Mouse (Mus musculus): Measurements from ENCODE around the gene Zfp691.

The Zfp691 gene

DNA sequence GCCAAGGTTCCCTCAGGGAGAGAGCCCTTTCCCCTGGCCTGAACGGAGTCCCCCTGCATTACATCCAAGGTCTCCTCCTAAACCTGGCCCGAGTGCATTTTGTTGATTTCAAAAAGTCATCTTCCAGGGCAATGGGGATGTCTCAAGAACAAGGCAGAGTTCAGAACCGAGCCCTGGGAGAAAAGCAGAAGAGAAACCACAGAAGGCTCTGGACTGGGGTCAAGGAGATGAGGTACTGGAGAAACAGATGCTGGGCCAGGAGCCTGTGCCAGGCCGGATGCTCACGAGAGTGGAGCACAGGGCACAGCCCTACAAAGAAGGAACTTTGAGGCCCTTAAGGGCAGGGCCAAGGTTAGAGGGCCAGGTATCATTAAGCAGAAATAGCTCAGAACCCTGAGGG is 3.7 kb upstream of the Zfp691 start:
- in situ Hi-C loops (cut with MboI; ENCODE audit: unreplicated experiment in 2 of 2), result loop anchor here in 1 of 2 experiments (25.0 kb wide), 1 partner anchor 765 kb away; the partner anchor contains the start of genes Med8 and Szt2

DNA sequence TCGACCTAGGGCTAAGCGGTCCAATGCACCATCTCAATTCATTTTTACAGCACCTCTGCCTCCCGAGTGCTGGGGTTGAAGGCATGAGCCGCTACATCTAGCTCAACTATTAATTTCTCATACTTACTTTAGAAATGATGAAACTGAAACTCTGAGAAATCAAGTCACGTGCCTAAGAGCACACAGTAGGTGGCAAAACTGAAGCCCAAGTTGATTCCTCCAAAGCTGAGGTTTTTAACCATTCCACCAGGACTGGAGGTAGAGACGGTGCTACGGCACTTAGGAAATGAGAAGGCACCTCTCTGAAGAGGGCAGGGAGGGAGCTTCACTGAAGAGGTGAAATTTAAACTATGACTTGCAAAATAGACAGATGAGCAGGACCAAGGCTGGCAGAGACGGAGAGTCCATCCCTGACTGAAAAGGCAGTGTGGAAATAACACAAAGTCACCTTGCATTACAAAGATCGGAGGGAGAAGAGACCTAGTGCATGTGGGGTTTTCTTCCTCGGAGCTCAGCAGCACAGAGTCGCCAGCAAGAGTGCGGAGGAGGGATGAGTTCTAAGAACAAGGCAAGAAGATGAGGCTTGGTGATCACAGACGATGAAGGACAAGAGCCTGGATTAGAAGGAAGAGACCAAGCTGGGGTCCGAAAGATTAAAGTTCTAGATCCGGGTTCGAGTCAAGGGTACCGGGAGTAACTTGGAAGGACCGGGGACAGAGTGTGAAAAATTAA is 910 bp downstream of the Zfp691 start:
- in situ Hi-C loops (cut with MboI; ENCODE audit: unreplicated experiment in 2 of 2), result no loop called here

DNA sequence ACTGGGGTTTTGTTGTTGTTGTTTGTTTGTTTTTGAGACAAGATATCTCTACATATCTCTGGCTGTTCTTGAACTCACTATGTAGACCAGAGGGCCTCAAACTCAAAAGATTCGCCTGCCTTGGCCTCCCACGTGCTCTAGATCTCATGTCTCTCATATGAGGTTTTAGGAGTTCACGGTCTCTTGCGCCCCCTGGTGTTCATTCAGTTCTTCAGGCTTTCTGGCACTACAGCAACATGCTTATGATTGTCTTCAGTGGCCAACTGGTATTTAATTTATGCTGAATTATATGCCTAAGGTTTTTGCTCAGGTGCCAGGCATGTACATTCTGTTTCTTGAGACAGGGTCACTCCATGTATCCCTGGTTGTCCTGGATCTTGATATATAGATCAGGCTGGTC is 6.3 kb downstream of the Zfp691 start:
- in situ Hi-C loops (cut with MboI; ENCODE audit: unreplicated experiment in 2 of 2), result loop anchor here (5.0 to 10.0 kb wide), 4 partner anchors 160 to 525 kb away; no protein-coding TSS in a partner anchor

DNA sequence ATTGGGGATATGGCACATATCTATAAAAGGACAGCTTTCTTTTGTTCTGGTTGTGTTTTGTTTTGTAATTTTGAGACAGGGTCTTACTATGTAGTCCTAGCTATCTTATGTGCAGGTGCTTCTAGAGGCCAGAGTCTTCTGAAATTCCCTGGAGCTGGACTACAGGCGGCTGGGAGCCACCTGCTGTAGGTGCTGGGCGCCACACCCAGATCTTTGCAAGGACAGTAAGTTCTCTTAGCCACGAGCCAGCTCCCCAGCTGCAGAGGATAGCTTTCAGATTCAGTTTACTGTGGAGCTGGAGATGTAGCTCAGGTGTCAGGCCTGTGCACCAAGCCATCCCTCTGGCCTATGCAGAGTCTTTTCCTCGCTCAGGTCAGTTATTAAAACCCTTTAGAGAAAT is 6.9 kb downstream of the Zfp691 start:
- in situ Hi-C loops (cut with MboI; ENCODE audit: unreplicated experiment in 2 of 2), result loop anchor here (5.0 to 10.0 kb wide), 4 partner anchors 160 to 525 kb away; no protein-coding TSS in a partner anchor

DNA sequence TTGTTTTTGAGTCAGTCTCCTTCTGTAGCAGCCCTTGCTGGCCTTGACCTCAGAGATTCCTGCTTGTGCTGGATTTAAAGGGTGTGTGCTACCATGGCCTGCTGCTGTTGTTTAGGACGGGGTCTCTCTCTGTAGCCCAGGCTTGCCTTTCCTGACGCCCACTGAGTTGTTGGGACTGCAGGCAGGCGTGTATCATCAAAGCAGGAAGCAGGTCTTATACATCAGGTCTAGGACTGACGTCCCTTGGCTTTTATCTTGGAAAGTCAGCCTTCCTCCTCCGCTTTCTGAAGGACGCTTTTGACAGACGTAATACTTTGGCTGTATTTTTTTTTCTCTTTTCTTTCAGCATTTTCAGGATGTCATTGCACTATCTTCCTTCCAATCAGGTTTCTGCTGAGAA is 8.1 kb downstream of the Zfp691 start:
- in situ Hi-C loops (cut with MboI; ENCODE audit: unreplicated experiment in 2 of 2), result loop anchor here (5.0 to 10.0 kb wide), 4 partner anchors 159 to 524 kb away; no protein-coding TSS in a partner anchor

DNA sequence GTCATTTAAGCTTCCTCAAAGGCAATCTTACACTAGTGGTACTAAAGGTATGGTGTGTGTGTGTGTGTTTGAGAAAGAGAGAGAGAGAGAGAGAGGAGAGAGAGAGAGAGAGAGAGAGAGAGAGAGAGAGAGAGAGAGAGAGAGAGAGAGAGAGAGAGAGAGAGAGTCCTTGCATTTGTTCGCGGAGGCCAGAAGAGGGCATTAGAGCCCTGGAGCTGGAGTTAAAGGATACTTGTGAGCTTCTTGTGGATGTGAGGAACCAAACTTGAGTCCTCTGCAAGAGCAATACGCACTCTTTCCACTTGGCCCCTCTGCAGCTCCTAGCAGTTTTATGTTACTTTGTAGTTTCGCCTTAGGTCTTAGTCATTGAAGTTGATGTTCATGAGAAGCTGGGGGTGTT is 11.0 kb downstream of the Zfp691 start:
- in situ Hi-C loops (cut with MboI; ENCODE audit: unreplicated experiment in 2 of 2), result loop anchor here in 1 of 2 experiments (10.0 kb wide), 1 partner anchor 518 kb away; no protein-coding TSS in a partner anchor

DNA sequence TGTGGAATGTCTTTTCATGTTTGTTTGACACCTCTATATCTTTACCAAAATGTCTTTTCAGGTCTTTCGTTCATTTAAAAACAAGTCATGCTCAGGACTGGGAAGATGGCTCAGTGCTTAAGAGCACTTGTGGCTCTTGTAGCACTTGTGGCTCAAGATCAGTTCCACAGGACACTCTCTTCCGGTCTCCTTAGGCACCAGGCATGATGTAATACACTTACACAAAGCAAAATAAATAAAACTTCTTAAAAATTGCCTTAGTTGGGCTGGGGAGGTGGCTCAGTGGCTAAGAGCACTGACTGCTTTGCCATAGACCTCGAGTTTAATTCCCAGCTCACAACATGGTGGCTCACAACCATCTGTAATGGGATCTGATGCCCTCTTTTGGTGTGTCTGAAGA is 12.6 kb downstream of the Zfp691 start:
- in situ Hi-C loops (cut with MboI; ENCODE audit: unreplicated experiment in 2 of 2), result loop anchor here in 1 of 2 experiments (10.0 kb wide), 1 partner anchor 517 kb away; no protein-coding TSS in a partner anchor

DNA sequence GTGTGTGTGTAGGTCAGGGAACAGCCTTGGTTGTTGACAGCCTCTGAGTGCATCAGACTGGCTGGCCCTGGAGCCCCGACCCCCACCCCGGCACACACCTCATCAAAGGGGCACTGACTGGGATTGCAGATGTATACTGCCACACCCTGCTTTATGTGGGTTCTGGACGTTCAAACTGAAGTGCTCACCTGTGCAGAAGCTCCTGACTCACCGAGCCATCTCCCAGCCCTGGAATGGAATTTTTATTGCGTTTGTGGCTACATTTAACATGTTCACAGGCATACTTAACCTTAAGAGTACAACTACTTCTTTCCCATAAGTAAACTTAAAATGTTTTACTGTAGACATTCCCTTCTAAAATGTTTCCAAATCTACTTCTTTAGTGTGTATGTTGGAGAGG is 16.1 kb downstream of the Zfp691 start:
- in situ Hi-C loops (cut with MboI; ENCODE audit: unreplicated experiment in 2 of 2), result loop anchor here in 1 of 2 experiments (5.0 kb wide), 1 partner anchor 49 kb away; no protein-coding TSS in a partner anchor

DNA sequence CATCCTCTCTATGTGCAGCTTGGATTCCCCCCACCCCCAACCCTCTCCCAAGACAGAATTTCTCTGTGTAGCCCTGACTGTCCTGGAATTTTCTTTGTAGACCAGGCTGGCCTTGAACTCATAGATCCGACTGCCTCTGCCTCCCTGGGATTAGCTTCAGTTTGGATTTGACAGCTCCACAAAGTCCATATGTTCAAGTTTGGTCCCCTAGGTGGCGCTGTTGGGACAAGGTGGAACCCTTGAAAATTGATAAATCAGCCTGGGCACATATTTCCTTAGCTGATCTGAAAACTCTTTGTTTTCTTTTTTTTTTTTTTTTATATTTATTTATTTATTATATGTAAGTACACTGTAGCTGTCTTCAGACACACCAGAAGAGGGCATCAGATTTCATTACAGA is 16.8 kb downstream of the Zfp691 start:
- in situ Hi-C loops (cut with MboI; ENCODE audit: unreplicated experiment in 2 of 2), result loop anchor here in 1 of 2 experiments (5.0 kb wide), 1 partner anchor 50 kb away; no protein-coding TSS in a partner anchor

DNA sequence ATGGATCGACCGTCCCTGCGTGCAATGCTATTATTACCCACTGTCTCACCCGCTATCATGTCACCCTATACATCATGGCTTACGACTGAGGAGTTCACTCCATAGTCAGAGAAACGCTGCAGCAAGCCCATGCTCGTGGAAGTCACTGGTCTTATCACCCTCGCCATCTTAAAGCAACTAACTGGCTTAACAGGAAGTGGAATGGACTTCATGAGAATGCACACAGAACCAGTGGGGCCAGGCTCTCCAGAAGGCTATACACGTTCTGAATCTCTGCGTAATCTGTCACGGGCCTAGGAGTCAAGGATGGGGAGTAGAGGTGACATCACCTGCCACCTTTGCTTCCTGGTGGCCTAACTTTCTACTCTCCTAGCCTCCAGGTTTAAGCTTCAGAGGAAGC is 25.3 kb downstream of the Zfp691 start:
- in situ Hi-C loops (cut with MboI; ENCODE audit: unreplicated experiment in 2 of 2), result no loop called here

DNA sequence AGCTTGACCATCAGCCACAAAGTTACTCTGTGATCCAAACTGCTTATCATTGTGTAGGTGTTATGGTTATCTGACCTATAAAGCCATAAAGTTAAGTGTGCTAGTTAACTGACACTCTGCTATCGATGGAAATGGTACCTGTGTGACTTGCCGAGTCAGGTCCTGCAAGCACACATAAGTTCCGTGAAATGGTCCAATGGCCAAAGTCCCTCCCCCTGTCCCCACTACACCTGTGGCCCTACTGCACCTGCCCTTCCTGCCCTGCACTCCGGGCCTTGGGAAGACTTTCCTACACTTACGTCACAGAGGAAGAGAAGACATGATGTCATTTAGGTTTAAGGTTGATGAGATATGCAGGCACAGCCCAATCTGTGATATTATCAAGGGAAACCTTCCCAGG is 26.6 kb downstream of the Zfp691 start:
- in situ Hi-C loops (cut with MboI; ENCODE audit: unreplicated experiment in 2 of 2), result no loop called here

DNA sequence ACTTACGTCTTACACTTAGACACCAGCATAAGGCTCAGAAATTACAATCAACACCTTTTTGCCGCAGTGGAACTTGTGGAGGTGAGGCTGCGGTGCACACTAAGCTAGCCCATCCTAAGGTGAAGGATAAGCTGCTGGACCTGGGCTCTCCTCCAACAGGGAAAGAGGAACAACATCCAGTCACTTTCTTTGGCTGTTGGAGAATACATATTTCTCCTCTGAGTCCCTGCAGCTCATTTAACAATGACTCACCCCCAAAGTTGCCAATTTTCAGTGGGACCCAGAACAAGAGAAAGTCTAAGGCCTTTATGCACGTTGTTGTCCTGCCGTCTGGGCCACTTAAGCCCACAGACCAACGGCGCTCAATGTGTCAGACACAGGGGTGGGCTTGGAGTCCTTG is 27.2 kb downstream of the Zfp691 start:
- in situ Hi-C loops (cut with MboI; ENCODE audit: unreplicated experiment in 2 of 2), result no loop called here

DNA sequence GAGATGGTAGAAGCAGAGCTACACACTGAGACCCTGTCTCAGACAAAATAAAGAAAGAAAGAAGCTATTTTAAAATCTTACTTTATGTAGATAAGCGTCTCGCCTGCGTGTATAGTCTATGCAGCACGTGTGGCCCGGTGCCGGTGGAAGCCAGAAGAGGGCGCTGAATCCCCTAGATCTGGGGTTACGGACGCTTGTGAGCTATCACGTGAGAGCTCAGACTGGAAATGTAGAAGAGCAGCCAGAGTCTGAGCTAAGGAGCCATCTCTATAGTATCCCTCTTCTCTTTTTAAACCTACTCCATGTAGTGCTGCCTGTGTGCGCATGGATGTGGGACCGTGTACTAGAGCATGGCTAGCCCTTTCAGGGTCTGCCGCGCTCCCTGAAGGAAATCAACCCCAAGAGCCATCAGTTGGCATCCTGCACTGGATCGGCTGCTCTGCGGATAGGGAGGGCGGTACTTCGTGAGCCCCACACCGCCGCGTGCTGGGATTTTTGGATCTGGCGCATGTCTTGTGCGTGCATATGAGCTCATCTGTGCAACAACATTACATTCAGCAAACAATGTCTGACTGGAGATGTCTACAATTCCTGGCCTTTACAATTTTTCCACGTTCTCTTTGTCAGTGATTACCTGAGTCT is 31.6 kb downstream of the Zfp691 start:
- in situ Hi-C loops (cut with MboI; ENCODE audit: unreplicated experiment in 2 of 2), result loop anchor here in 1 of 2 experiments (5.0 kb wide), 1 partner anchor 140 kb away; no protein-coding TSS in a partner anchor

DNA sequence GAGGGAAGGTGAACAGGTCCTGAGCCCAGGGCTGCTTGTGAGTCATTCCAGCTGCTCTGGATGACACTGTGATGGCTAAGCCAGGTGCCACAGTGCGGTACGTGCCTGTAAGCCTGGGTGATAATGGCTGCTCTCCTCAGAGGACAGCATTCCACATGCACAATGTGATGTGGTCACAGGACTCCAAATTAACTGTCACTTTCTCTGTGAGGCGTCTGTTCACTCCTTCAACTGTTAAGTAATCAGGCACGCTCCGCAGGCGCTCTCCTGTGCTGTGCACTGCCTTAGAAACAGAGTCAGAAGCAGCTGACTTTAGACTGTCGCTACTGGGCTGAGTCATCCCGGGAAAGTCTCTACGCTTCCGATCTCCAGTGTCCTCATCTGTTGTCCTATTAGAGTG is 32.8 kb downstream of the Zfp691 start:
- in situ Hi-C loops (cut with MboI; ENCODE audit: unreplicated experiment in 2 of 2), result loop anchor here in 1 of 2 experiments (5.0 kb wide), 1 partner anchor 139 kb away; no protein-coding TSS in a partner anchor

DNA sequence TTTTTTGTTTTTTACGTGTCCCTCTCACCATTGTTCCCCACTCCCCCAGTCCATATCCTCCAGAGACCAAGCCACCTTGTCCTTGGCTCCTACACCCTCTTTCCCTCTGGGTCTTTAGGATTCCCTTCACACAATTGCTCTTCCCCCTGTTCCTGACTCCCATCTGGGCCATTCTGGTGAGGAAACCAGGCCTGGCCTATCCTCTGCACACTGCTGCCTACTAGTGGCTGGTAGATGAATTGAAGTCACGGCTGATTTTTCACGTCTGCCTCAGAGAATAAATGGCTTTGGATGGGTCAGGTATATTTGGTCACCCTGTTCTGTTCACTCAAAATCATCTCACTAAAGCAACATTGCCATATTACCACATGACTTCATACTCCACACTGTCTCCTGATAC is 33.9 kb downstream of the Zfp691 start:
- in situ Hi-C loops (cut with MboI; ENCODE audit: unreplicated experiment in 2 of 2), result loop anchor here in 1 of 2 experiments (5.0 kb wide), 1 partner anchor 138 kb away; no protein-coding TSS in a partner anchor

DNA sequence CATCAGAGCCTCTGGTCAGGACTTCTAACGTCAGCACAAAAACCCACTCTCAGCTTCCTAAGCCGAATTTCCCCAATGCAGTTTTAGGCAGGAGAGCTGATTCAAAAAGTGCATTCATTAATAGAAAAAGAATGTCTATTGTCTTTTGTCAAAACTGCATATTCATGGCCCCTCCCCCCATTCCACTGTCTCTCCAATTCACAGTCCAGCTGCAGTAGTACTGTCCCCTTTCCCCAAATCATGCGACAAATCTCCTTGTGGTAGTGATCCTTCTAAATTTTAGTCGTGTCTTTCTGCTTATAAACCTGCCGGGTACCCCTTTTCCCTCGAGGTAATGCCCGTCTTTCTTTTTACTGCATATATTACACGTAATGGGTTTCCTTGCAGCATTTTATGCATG is 35.2 kb downstream of the Zfp691 start:
- in situ Hi-C loops (cut with MboI; ENCODE audit: unreplicated experiment in 2 of 2), result no loop called here

DNA sequence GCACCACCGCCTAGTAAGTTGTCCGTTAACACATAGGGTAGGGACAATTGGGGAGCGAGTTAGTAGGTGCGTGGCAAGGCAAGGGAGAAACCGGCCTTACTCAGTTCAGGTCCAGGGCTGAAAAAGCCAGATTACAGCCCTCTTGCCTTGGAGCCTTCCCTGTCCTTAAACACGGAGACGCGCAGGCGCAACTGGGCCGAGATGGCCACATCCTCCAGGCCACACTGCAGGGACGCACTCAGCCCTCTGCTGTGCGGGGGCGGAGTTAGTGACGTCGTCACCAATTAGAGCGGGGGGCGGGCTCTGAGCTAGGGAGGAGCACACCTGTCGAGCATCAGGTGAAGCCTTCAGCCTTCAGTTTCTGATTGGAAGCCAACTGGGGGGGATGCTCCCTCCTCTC is 35.8 kb downstream of the Zfp691 start:
- in situ Hi-C loops (cut with MboI; ENCODE audit: unreplicated experiment in 2 of 2), result no loop called here

DNA sequence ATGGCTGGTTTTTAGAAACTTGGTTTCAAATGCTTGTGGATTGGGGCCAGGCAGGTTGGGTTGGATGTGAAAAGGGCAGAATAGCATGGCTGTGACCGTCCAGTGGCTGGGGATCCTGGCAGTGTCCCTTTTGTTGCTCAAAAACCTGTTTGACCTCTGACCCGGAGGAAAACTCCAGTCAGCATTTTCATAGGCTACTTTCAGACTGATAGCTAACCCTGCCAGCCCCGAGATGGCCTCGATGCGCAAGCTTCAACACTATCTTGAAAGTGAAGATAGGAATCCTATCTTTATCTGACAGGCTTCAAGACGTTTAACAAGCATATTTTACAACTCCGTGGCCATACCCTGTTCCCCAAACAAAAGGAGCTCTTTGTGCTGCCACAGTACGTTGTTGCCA is 36.7 kb downstream of the Zfp691 start:
- in situ Hi-C loops (cut with MboI; ENCODE audit: unreplicated experiment in 2 of 2), result no loop called here

DNA sequence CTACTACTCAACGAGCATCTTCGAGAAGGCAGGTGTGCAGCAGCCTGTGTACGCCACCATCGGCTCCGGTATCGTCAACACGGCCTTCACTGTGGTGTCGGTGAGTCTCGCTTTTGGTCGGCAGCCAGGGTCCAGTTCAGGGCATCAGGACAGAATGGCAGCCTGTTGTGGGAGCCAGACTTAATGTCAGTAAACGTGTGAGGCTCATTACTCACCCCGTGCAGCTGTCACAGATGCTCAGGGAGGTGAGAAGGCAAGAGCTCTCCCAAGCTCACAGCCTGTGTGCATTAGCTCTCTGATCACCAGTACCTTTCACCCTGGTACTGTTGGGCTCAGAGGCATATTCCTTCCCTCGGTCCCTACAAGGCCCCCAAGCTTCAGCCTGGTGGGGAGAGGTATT is 40.1 kb downstream of the Zfp691 start:
- in situ Hi-C loops (cut with MboI; ENCODE audit: unreplicated experiment in 2 of 2), result no loop called here

DNA sequence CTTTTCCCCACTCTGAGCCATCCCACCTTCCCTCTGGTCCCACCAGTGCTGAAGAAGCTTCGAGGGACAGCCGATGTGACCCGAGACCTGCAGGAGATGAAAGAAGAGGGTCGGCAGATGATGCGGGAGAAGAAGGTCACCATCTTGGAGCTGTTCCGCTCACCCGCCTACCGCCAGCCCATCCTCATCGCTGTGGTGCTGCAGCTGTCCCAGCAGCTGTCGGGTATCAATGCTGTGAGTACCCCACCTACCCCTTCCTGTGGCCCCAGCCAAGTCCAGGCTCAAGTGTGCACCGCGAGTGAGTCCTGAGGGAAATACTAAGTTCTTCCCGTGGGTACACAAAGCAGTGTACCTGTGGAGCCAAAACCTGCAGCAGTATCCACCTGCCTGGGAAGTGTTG is 40.7 kb downstream of the Zfp691 start:
- in situ Hi-C loops (cut with MboI; ENCODE audit: unreplicated experiment in 2 of 2), result no loop called here

DNA sequence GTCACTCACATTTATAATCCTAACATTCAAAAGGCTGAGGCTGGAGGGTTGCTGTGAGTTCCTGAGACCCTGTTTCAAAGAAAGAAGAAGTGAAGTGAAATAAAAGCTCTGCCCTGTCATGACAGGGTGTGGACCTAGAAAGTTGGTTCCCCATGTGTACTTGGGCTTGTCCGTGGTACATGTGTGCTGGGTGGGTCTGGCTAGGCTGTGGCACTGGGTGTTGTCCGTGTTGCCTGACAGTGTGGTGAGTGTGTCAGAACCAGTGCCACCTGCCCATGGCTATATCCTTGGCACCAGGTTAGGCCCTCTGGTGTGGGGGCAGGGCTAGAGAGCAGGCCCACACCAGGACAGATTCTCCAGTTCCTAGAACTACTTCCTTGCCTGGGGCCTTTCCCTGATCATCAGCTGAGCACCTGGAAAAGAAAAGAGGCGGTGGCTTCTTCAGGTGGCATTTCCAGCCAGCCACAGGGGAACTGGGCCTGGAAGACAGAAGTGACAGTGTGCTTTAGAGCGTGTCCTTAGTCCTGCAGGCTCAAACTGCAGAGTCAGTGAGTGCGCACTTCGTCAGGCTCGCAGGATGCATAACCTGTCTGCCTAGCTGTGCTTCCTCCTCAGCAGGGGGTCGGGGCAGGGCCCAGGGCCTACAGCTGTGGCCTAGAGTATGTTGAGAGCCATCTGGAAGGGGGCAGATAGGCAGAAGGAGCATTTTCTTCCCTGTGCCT is 42.6 kb downstream of the Zfp691 start:
- in situ Hi-C loops (cut with MboI; ENCODE audit: unreplicated experiment in 2 of 2), result no loop called here
